Mouse (Mus musculus): ENCODE results near the gene Ncan. TPM values are rescaled to one million over a fixed set of nuclear protein-coding genes. Genes with fewer than 3 reads are reported as not detected.
"Not testable (repeated sequence)": the region's sequence is repeated elsewhere in the genome, so short reads cannot be mapped to it uniquely, and the experiment has no call there.

Ncan gene
- polyA plus RNA-seq, 1 experiment from 2014 or later = 189 TPM

- 77% methylated on average over 2 of the region's 2 CpGs for whole genome bisulfite sequencing
- H3K4me3 ChIP-seq (ENCODE audit: low read depth, low read length) = no peak overlapping the region
- no peak overlapping the region for H3K9ac ChIP-seq (ENCODE audit: low read depth, low read length)
- H3K4me1 ChIP-seq (ENCODE audit: control insufficient read depth, insufficient read depth, low read length) = peaks cover 15% of the 10 kb centered on the region
- H3K36me3 ChIP-seq (ENCODE audit: control insufficient read depth, insufficient read depth, low read length) = no peaks in the 10 kb centered on the region
- no peak overlapping the region for H3K27ac ChIP-seq (ENCODE audit: low read length)
- H3K9me3 ChIP-seq (replicated peaks; ENCODE audit: control insufficient read depth, low read length, poor library complexity, severe bottlenecking) = no peaks in the 10 kb centered on the region
- ATAC-seq = no peak
- H3K4me2 ChIP-seq (ENCODE audit: low read length) = no peak overlapping the region
- peaks cover 30% of the 10 kb centered on the region for H3K27me3 ChIP-seq (ENCODE audit: control insufficient read depth, insufficient read depth, low read depth, low read length)
Measured at GRCm38 (mm10) chr8:70081976-70082375, 38.7 kb downstream of the Ncan start.

GRCm38 (mm10) chr8:70073682-70074081 lies 47.0 kb downstream of the Ncan start:
- H3K36me3 ChIP-seq (ENCODE audit: control insufficient read depth, insufficient read depth, low read length) = peaks cover 28% of the 10 kb centered on the region
- H3K9ac ChIP-seq (ENCODE audit: low read depth, low read length) = no peak overlapping the region
- 88% methylated on average over 1 of the region's 1 CpGs for WGBS
- H3K27me3 ChIP-seq (ENCODE audit: control insufficient read depth, insufficient read depth, low read depth, low read length) = no peaks in the 10 kb centered on the region
- 0 out of 2 replicates have a peak, but pooled peaks cover 2% of the 10 kb centered on the region for H3K4me1 ChIP-seq (ENCODE audit: control insufficient read depth, insufficient read depth, low read length)
- H3K4me2 ChIP-seq (ENCODE audit: low read length) = no peak overlapping the region
- no peaks in the 10 kb centered on the region for H3K9me3 ChIP-seq (replicated peaks; ENCODE audit: control insufficient read depth, low read length, poor library complexity, severe bottlenecking)
- ATAC-seq = no peak
- no peak overlapping the region for H3K27ac ChIP-seq (ENCODE audit: low read length)
- H3K4me3 ChIP-seq (ENCODE audit: low read depth, low read length) = no peak overlapping the region

DNA sequence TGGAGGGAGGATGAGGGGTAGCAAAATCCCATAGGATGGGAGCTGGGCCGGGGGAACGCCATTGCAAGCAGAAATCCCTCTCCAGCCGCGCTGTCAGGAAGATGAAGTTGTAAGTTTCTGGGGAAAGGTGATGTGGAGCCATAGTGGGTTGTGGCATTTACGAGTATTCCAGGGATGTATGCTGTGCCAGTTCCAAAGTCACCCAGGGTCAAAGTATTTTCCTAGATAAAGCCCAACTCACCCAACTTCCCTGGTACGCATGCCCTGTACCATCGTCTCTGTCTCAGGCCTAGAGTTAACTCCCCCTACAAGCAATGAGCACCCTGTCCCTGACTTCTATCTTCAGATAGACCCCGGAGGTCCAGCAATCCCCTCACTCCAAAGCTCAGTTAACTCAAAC lies 47.6 kb downstream of the Ncan start:
- Histone ChIP-seq H3K9ac (ENCODE audit: low read depth, low read length) (no peak overlapping the region), H3K27me3 (ENCODE audit: control insufficient read depth, insufficient read depth, low read depth, low read length) (no peaks in the 10 kb centered on the region), H3K4me3 (ENCODE audit: low read depth, low read length) (no peak overlapping the region), H3K27ac (ENCODE audit: low read length) (no peak overlapping the region), H3K4me1 (ENCODE audit: control insufficient read depth, insufficient read depth, low read length) (0 out of 2 replicates have a peak, but pooled peaks cover 2% of the 10 kb centered on the region), H3K9me3 (replicated peaks; ENCODE audit: control insufficient read depth, low read length, poor library complexity, severe bottlenecking) (no peaks in the 10 kb centered on the region), H3K4me2 (ENCODE audit: low read length) (no peak overlapping the region), H3K36me3 (ENCODE audit: control insufficient read depth, insufficient read depth, low read length) (peaks cover 33% of the 10 kb centered on the region)
- ATAC-seq = no peak
- WGBS = 62% methylated on average over 8 of the region's 8 CpGs

DNA sequence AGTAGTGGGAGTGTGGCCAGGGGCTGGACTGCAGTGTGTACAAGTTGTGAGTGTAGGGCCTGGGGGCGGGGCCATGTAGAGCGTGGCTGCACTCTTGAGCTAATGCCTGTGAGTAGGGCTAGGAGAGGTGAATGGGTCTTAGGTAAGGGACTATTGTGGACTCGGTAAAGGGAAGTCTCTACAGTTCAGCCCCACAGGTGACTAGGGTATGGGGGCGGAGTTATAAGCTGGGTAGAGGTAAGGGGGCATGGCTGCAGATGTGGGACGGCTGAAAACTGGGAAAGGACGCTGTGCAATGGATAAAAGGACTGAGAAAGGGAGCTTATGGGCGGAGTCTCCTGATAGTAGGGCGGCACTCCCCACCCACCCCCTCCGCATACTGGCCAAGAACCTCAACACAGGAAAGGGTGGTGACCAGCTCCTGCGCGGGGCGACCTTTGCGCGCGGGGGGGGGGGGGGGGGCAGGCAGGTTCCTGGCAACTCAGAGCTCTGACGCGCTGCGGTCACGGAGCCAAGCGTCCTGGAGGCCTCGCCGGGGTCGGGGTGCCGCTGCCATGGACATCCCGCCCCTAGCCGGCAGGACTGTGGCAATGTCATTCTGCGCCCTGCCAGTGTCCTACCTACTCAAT lies 48.1 kb downstream of the Ncan start, which contains the start of gene Tm6sf2:
Gene Tm6sf2 (plus strand): TSS at position 484 of the 629 bp plus-strand sequence.
- WGBS = 12% methylated on average over 19 of the region's 27 CpGs
- Histone ChIP-seq H3K4me2 (ENCODE audit: low read length) (peak within 1 kb of the TSS; percentile 9; the same call in 1 of the 2 replicates), H3K4me1 (ENCODE audit: control insufficient read depth, insufficient read depth, low read length) (0 out of 2 replicates have a peak, but pooled peaks cover 2% of the 10 kb centered on the region), H3K27me3 (ENCODE audit: control insufficient read depth, insufficient read depth, low read depth, low read length) (no peaks in the 10 kb centered on the region), H3K27ac (ENCODE audit: low read length) (no peak within 1 kb of the TSS), H3K9me3 (replicated peaks; ENCODE audit: control insufficient read depth, low read length, poor library complexity, severe bottlenecking) (no peaks in the 10 kb centered on the region), H3K4me3 (ENCODE audit: low read depth, low read length) (no peak within 1 kb of the TSS), H3K36me3 (ENCODE audit: control insufficient read depth, insufficient read depth, low read length) (peaks cover 38% of the 10 kb centered on the region), H3K9ac (ENCODE audit: low read depth, low read length) (no peak within 1 kb of the TSS)
- peak; percentile 56 for ATAC-seq

GRCm38 (mm10) chr8:70071836-70072440 lies 48.7 kb downstream of the Ncan start:
- Histone ChIP-seq H3K9ac (ENCODE audit: low read depth, low read length) (no peak overlapping the region), H3K36me3 (ENCODE audit: control insufficient read depth, insufficient read depth, low read length) (peaks cover 39% of the 10 kb centered on the region), H3K27me3 (ENCODE audit: control insufficient read depth, insufficient read depth, low read depth, low read length) (no peaks in the 10 kb centered on the region), H3K4me1 (ENCODE audit: control insufficient read depth, insufficient read depth, low read length) (0 out of 2 replicates have a peak, but pooled peaks cover 2% of the 10 kb centered on the region), H3K9me3 (replicated peaks; ENCODE audit: control insufficient read depth, low read length, poor library complexity, severe bottlenecking) (no peaks in the 10 kb centered on the region), H3K4me3 (ENCODE audit: low read depth, low read length) (no peak overlapping the region), H3K27ac (ENCODE audit: low read length) (no peak overlapping the region), H3K4me2 (ENCODE audit: low read length) (no peak overlapping the region)
- WGBS = 90% methylated on average over 2 of the region's 2 CpGs
- ATAC-seq = no peak

GRCm38 (mm10) chr8:70057721-70058120 lies 63.0 kb downstream of the Ncan start:
- Histone ChIP-seq H3K27me3 (ENCODE audit: control insufficient read depth, insufficient read depth, low read depth, low read length) (no peaks in the 10 kb centered on the region), H3K36me3 (ENCODE audit: control insufficient read depth, insufficient read depth, low read length) (peaks cover 47% of the 10 kb centered on the region), H3K9me3 (replicated peaks; ENCODE audit: control insufficient read depth, low read length, poor library complexity, severe bottlenecking) (no peaks in the 10 kb centered on the region), H3K27ac (ENCODE audit: low read length) (no peak overlapping the region), H3K4me2 (ENCODE audit: low read length) (no peak overlapping the region), H3K4me1 (ENCODE audit: control insufficient read depth, insufficient read depth, low read length) (no peaks in the 10 kb centered on the region), H3K9ac (ENCODE audit: low read depth, low read length) (no peak overlapping the region), H3K4me3 (ENCODE audit: low read depth, low read length) (no peak overlapping the region)
- 38% methylated on average over 1 of the region's 1 CpGs for WGBS
- no peak for ATAC-seq

DNA sequence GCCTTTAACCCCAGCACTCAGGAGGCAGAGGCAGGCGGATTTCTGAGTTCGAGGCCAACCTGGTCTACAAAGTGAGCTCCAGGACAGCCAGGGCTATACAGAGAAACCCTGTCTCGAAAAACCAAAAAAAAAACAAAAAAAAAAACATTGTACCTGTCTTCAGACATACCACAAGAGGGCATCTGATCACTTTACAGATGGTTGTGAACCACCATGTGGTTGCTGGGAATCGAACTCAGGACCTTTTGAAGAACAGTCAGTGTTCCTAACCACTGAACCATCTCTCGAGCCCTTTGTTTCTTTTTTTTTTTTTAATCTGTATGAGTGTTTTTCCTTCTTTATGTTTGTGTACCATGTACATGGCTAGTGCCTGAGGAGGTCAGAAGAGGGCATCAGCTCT lies 70.2 kb downstream of the Ncan start:
- H3K9ac ChIP-seq (ENCODE audit: low read depth, low read length); H3K9me3 ChIP-seq (replicated peaks; ENCODE audit: control insufficient read depth, low read length, poor library complexity, severe bottlenecking); ATAC-seq; H3K27me3 ChIP-seq (ENCODE audit: control insufficient read depth, insufficient read depth, low read depth, low read length); H3K4me3 ChIP-seq (ENCODE audit: low read depth, low read length); H3K4me2 ChIP-seq (ENCODE audit: low read length); H3K27ac ChIP-seq (ENCODE audit: low read length); H3K4me1 ChIP-seq (ENCODE audit: control insufficient read depth, insufficient read depth, low read length): not testable (repeated sequence)
- H3K36me3 ChIP-seq (ENCODE audit: control insufficient read depth, insufficient read depth, low read length) = peaks cover 39% of the 10 kb centered on the region
- WGBS = 100% methylated on average over 5 of the region's 5 CpGs

- 0 out of 2 replicates have a peak, but pooled peaks cover under 1% of the 10 kb centered on the region for H3K4me1 ChIP-seq (ENCODE audit: control insufficient read depth, insufficient read depth, low read length)
- no peaks in the 10 kb centered on the region for H3K27me3 ChIP-seq (ENCODE audit: control insufficient read depth, insufficient read depth, low read depth, low read length)
- peaks cover 36% of the 10 kb centered on the region for H3K36me3 ChIP-seq (ENCODE audit: control insufficient read depth, insufficient read depth, low read length)
- H3K4me2 ChIP-seq (ENCODE audit: low read length) = no peak overlapping the region
- H3K9ac ChIP-seq (ENCODE audit: low read depth, low read length) = no peak overlapping the region
- no peak overlapping the region for H3K27ac ChIP-seq (ENCODE audit: low read length)
- ATAC-seq = no peak
- no peak overlapping the region for H3K4me3 ChIP-seq (ENCODE audit: low read depth, low read length)
- H3K9me3 ChIP-seq (replicated peaks; ENCODE audit: control insufficient read depth, low read length, poor library complexity, severe bottlenecking) = no peaks in the 10 kb centered on the region
Measured at GRCm38 (mm10) chr8:70049662-70050061, 71.0 kb downstream of the Ncan start.

DNA sequence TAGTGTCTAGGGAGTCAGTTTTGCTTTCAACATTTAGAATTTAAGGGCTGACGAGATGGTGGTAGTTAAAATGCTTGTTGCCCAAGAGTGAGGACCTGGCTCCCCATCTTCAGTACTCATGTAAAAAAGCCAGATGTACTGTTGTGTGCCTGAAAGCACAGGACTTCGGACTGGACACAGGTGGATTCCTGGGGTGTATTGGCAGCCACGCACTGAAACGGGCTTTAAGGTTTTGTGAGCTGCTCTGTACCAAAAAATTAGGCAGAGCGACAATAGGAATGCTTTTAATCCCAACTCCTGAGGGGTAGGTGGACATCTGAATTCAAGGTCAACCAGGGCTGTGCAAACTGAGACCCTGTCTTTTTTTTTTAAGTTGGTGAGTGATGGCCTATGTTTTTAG lies 76.7 kb downstream of the Ncan start:
- H3K4me2 ChIP-seq (ENCODE audit: low read length) = peak overlapping the region; percentile 91
- H3K27ac ChIP-seq (ENCODE audit: low read length) = no peak overlapping the region
- 87% methylated on average over 5 of the region's 5 CpGs for WGBS
- H3K36me3 ChIP-seq (ENCODE audit: control insufficient read depth, insufficient read depth, low read length) = no peaks in the 10 kb centered on the region
- ATAC-seq = no peak
- peak overlapping the region; percentile 70 for H3K4me3 ChIP-seq (ENCODE audit: low read depth, low read length)
- no peaks in the 10 kb centered on the region for H3K27me3 ChIP-seq (ENCODE audit: control insufficient read depth, insufficient read depth, low read depth, low read length)
- peak overlapping the region; percentile 81; the same call in 1 of the 2 replicates for H3K9ac ChIP-seq (ENCODE audit: low read depth, low read length)
- H3K4me1 ChIP-seq (ENCODE audit: control insufficient read depth, insufficient read depth, low read length) = peaks cover 33% of the 10 kb centered on the region
- no peaks in the 10 kb centered on the region for H3K9me3 ChIP-seq (replicated peaks; ENCODE audit: control insufficient read depth, low read length, poor library complexity, severe bottlenecking)

Data from midbrain, embryonic 16.5 days (tissue).